Mouse (Mus musculus) thymus, adult 2 months (tissue): ENCODE data around the gene Slc35c1.

ENCODE experiments used
- CTCF ChIP-seq: fragments of 200-500 bp; IDR thresholded peaks from 2 replicates; pipeline ENCODE4 v1.5.1; 2012; ENCODE audit warnings: mild to moderate bottlenecking, control low read depth, low read length, moderate library complexity, borderline replicate concordance; ENCODE audit not compliant: control insufficient read depth, poor library complexity, insufficient read depth; ENCODE audit errors: extremely low read depth
- POLR2A ChIP-seq: fragments of 200-500 bp; IDR thresholded peaks from 2 replicates; pipeline ENCODE4 v1.6.1; 2012; ENCODE audit warnings: mild to moderate bottlenecking, low read length, control low read depth, moderate library complexity; ENCODE audit not compliant: control insufficient read depth, poor library complexity, insufficient read depth; ENCODE audit errors: extremely low read depth

DNA sequence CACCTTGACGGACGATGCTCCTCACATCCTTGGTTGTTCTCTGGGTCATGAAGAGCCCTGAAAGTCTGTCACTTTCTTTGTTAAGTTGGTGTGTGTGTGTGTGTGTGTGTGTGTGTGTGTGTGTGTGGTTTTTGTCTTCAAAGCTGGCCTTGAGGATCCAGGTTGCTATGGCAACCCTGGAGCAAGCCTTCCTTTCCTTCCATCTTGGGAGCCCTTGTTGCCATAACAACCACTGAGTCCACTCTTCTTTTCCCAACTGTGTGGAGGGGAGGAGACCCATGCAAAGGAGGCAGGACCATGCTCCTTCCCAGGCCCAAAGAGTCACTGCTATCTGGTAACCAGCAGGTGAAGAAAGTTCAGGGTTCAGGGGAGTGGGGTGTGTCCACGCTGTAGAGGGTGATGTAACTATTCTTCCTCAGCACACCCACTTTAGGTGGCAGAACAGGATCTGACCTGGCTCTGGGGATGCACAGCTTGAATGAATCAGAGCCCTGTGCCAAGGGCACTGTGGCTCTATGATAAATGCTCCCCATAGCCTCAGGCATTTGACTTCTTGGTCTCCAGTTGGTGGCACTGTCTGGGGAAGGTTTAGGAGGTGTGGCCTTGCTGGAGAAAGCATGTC, 39.5 kb upstream of the Slc35c1 start:
- TF ChIP-seq POLR2A (no peak), CTCF (no peak)
